Mouse (Mus musculus) liver, embryonic 14.5 days (tissue): ENCODE results near the gene Cfap299.

Source experiments
- CTCF ChIP-seq: IDR thresholded peaks from 2 replicates; pipeline ENCODE4 v1.5.1; 2016; ENCODE audit warnings: antibody characterized with exemption, low read depth, control low read depth
- EP300 ChIP-seq: IDR thresholded peaks from 2 replicates; pipeline ENCODE4 v1.6.1; 2016; ENCODE audit warnings: antibody characterized with exemption, low read depth

DNA sequence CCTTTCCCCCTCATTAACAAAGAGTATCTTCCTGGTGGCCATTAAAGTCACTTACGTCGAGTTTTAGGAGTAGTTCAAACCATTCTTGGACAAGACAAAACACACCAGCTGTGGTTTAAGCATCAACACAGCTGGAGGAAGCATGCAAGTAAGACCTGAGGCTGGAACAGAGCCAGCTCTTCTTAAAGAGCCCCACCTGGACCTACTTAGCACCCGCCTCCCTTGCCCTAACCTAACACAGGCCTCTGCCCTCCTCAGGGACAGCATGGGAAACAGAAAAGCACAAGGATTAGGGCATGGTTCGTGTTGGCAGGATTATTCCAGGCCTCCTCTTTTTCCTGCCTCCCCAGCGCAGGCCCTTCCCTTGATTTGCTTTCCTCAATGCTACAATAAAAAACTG lies 374.9 kb downstream of the Cfap299 start:
- TF ChIP-seq EP300: no peak
- TF ChIP-seq CTCF: no peak
